Mouse (Mus musculus) kidney, embryonic 14.5 days (tissue): ENCODE data around the gene D130043K22Rik. TPM values are rescaled to one million over a fixed set of nuclear protein-coding genes. Genes with fewer than 3 reads are reported as not detected.

Experiments
- ATAC-seq: fragments of 200-750 bp; cut with Nextera tagmentation; 2 replicates; pipeline ENCODE4 v1.8.0; 2017; ENCODE audit warnings: moderate number of reproducible peaks, mild to moderate bottlenecking, moderate TSS enrichment, moderate library complexity; ENCODE audit not compliant: low FRiP score, low TSS enrichment
- H3K27ac ChIP-seq: fragments of 300-500 bp; sonication (generic); 2 replicates; pipeline ENCODE4 v1.5.1; 2014; ENCODE audit warnings: low read depth, mild to moderate bottlenecking, low read length, moderate library complexity, mixed read lengths
- H3K27me3 ChIP-seq: fragments of 300-500 bp; sonication (generic); 2 replicates; pipeline ENCODE4 v1.6.1; 2014; ENCODE audit warnings: mild to moderate bottlenecking, low read length; ENCODE audit not compliant: control insufficient read depth, insufficient read depth
- H3K36me3 ChIP-seq: fragments of 300-500 bp; sonication (generic); 2 replicates; pipeline ENCODE4 v1.6.1; 2014; ENCODE audit warnings: low read length, mixed read lengths; ENCODE audit not compliant: control insufficient read depth, insufficient read depth
- H3K4me1 ChIP-seq: fragments of 300-500 bp; sonication (generic); 2 replicates; pipeline ENCODE4 v1.6.1; 2014; ENCODE audit warnings: low read length, mixed read lengths; ENCODE audit not compliant: control insufficient read depth, insufficient read depth
- H3K4me2 ChIP-seq: fragments of 300-500 bp; sonication (generic); replicated peaks from 2 replicates; pipeline ENCODE4 v1.6.1; 2014; ENCODE audit warnings: low read depth, mild to moderate bottlenecking, low read length
- H3K4me3 ChIP-seq: fragments of 300-500 bp; sonication (generic); 2 replicates; pipeline ENCODE4 v1.5.1; 2014; ENCODE audit warnings: mild to moderate bottlenecking, low read length
- H3K9ac ChIP-seq: fragments of 300-500 bp; sonication (generic); 2 replicates; pipeline ENCODE4 v1.6.1; 2014; ENCODE audit warnings: low read depth, mild to moderate bottlenecking, low read length, moderate library complexity
- H3K9me3 ChIP-seq: fragments of 300-500 bp; sonication (generic); 2 replicates; pipeline ENCODE4 v1.6.1; 2016; ENCODE audit warnings: low read length; ENCODE audit not compliant: control insufficient read depth
- WGBS: fragments of 180-500 bp; shearing (Covaris S2); extraction: QIAGEN DNeasy Blood & Tissue Kit; methylation state at CpG from one replicate; pipeline ENCODE4 v1.1.7; 2014; 5-methylcytosine and 5-hydroxymethylcytosine counted together
- polyA plus RNA-seq: library from polyadenylated mRNA; unstranded; fragments of >200 nt; fragmentation: Nextera tagmentation; extraction: Ambion mirVana; gene quantifications from 2 replicates; pipeline ENCODE4 v1.2.1, GENCODE M21; 2014

Gene D130043K22Rik
- polyA plus RNA-seq, 1 experiment from 2014 or later, result 0.64 TPM

GRCm38 (mm10) chr13:24945567-24945966 lies 100.6 kb downstream of the D130043K22Rik start:
- H3K4me1 ChIP-seq, result no peaks in the 10 kb centered on the region
- no peak overlapping the region for H3K27ac ChIP-seq
- no peak overlapping the region for H3K4me2 ChIP-seq
- no peak overlapping the region for H3K9ac ChIP-seq
- H3K36me3 ChIP-seq, result no peaks in the 10 kb centered on the region
- no peaks in the 10 kb centered on the region for H3K9me3 ChIP-seq
- H3K27me3 ChIP-seq, result no peaks in the 10 kb centered on the region
- H3K4me3 ChIP-seq, result no peak overlapping the region
- WGBS, result 20% methylated on average over 4 of the region's 4 CpGs
- ATAC-seq, result no peak

- H3K9me3 ChIP-seq, result no peaks in the 10 kb centered on the region
- no peak overlapping the region for H3K4me3 ChIP-seq
- H3K4me2 ChIP-seq, result no peak overlapping the region
- no peak overlapping the region for H3K27ac ChIP-seq
- 80% methylated on average over 5 of the region's 5 CpGs for WGBS
- no peak overlapping the region for H3K9ac ChIP-seq
- no peaks in the 10 kb centered on the region for H3K4me1 ChIP-seq
- no peaks in the 10 kb centered on the region for H3K36me3 ChIP-seq
- no peak for ATAC-seq
- H3K27me3 ChIP-seq, result no peaks in the 10 kb centered on the region
Observed at GRCm38 (mm10) chr13:24947158-24947557, 102.2 kb downstream of the D130043K22Rik start.

DNA sequence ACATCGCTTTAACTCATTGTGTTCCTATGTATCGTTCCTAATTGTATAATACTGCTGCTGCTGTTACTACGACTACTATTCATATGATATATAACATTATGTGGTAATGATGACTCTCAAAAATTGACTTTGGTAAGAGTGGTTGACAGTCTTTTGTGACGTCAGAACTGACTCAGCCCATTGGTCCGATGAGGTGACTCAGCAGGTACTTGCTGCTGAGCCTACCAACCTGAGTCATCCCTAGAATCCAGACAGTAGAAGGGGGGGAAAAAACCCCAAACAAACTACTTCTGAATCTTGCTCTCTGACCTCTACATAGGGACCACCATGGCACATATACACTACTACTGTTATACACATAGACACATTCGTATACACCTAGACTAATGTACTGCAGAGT lies 103.9 kb downstream of the D130043K22Rik start:
- H3K4me1 ChIP-seq, result peaks cover 3% of the 10 kb centered on the region; the same call in 1 of the 2 replicates
- WGBS, result 92% methylated on average over 6 of the region's 6 CpGs
- ATAC-seq, result no peak
- no peaks in the 10 kb centered on the region for H3K36me3 ChIP-seq
- H3K27ac ChIP-seq, result no peak overlapping the region
- no peak overlapping the region for H3K9ac ChIP-seq
- H3K27me3 ChIP-seq, result no peaks in the 10 kb centered on the region
- H3K4me2 ChIP-seq, result no peak overlapping the region
- no peak overlapping the region for H3K4me3 ChIP-seq
- no peaks in the 10 kb centered on the region for H3K9me3 ChIP-seq

Other genes starting within 250 kb of the D130043K22Rik start
- gene Armh2, start 103.9 kb upstream of the D130043K22Rik start, polyA plus RNA-seq, result not detected in 2 replicates
- 134 and 174 TPM in 2 replicates for gene Gmnn, start 83.2 kb upstream of the D130043K22Rik start, polyA plus RNA-seq
- gene BC005537, start 43.5 kb upstream of the D130043K22Rik start, polyA plus RNA-seq, result 35.3 and 41.5 TPM in 2 replicates
- 81.8 and 91.6 TPM in 2 replicates for gene Acot13, start 13.6 kb upstream of the D130043K22Rik start, polyA plus RNA-seq
- 68.8 and 79.9 TPM in 2 replicates for gene Tdp2, start 13.5 kb upstream of the D130043K22Rik start, polyA plus RNA-seq
- gene Aldh5a1, start 92.5 kb downstream of the D130043K22Rik start, polyA plus RNA-seq, result 8.4 and 8.7 TPM in 2 replicates
- 0.39 and 0.74 TPM in 2 replicates for gene Gpld1, start 98.0 kb downstream of the D130043K22Rik start, polyA plus RNA-seq
- 16.3 and 24.5 TPM in 2 replicates for gene Mrs2, start 175.2 kb downstream of the D130043K22Rik start, polyA plus RNA-seq
- gene Dcdc2a, start 210.9 kb downstream of the D130043K22Rik start, polyA plus RNA-seq, result 27.2 and 34.5 TPM in 2 replicates